Comparison of ENCODE assay signal across 8 mouse cellular contexts in genomic region chr5:122114176-122114575, GRCm38 (mm10). TPM values are rescaled to one million over a fixed set of nuclear protein-coding genes. Genes with fewer than 3 reads are reported as not detected.
A peak's percentile ranks its signal among the peaks of the same experiment; 100 is the strongest.
DNase-seq lines count a peak whose midpoint lies in the region; ATAC-seq and TF ChIP-seq lines count a peak whose summit lies in the region.

No protein-coding gene starts in this region.

- peaks cover 4% of the 10 kb centered on the region; the same call in 1 of the 2 replicates for H3K9me3 ChIP-seq in forebrain, embryonic 10.5 days
- 0 out of 2 replicates have a peak, but pooled peaks cover 4% of the 10 kb centered on the region for H3K9me3 ChIP-seq in forebrain, embryonic 12.5 days

- 0 out of 2 replicates have a peak, but pooled peaks cover 9% of the 10 kb centered on the region for H3K27me3 ChIP-seq in forebrain, embryonic 10.5 days (ENCODE audit: poor library complexity, severe bottlenecking)
- H3K27me3 ChIP-seq in forebrain, embryonic 12.5 days: 0 out of 2 replicates have a peak, but pooled peaks cover 9% of the 10 kb centered on the region

- WGBS in forebrain, embryonic 10.5 days: 4% methylated on average over 2 of the region's 2 CpGs
- 1% methylated on average over 2 of the region's 2 CpGs for WGBS in forebrain, embryonic 12.5 days

- H3K4me2 ChIP-seq in forebrain, embryonic 12.5 days: no peak overlapping the region

- no peaks in the 10 kb centered on the region for H3K36me3 ChIP-seq in forebrain, embryonic 10.5 days (replicated peaks)
- H3K36me3 ChIP-seq in forebrain, embryonic 12.5 days (replicated peaks): no peaks in the 10 kb centered on the region

- H3K27ac ChIP-seq in forebrain, embryonic 10.5 days: no peak overlapping the region
- H3K27ac ChIP-seq in forebrain, embryonic 12.5 days: no peak overlapping the region
- no peak overlapping the region for H3K27ac ChIP-seq in cortical plate, adult 2 months (ENCODE audit: insufficient read depth, low read length)

- peak; percentile 73 for DNase-seq in forebrain, embryonic 10.5 days (ENCODE audit: extremely low spot score, low spot score)
- peak; percentile 38 for DNase-seq in urinary bladder, postnatal 14 days (ENCODE audit: low spot score)
- DNase-seq in urinary bladder, adult 2 months (ENCODE audit: low spot score): no peak
- DNase-seq in kidney, adult 8-10 months: peak; percentile 18 to 52
- DNase-seq in lung, postnatal 10 days: peak; percentile 76
- DNase-seq in spleen, postnatal 36 days (ENCODE audit: low spot score in 2 of 2): peak; percentile 36 to 44

- no peak for TF ChIP-seq POLR2A in cortical plate, adult 2 months (IDR thresholded peaks at IDR 0.05; ENCODE audit: extremely low read depth, insufficient read depth, low read length)

- H3K4me1 ChIP-seq in forebrain, embryonic 10.5 days: peaks cover 10% of the 10 kb centered on the region
- no peaks in the 10 kb centered on the region for H3K4me1 ChIP-seq in forebrain, embryonic 12.5 days
- H3K4me1 ChIP-seq in cortical plate, adult 2 months (ENCODE audit: control insufficient read depth, insufficient read depth, low read length): no peaks in the 10 kb centered on the region

- TF ChIP-seq CTCF in cortical plate, adult 2 months (IDR thresholded peaks at IDR 0.05; ENCODE audit: extremely low read depth, insufficient read depth, low read length): peak; percentile 97

- H3K9ac ChIP-seq in forebrain, embryonic 12.5 days: no peak overlapping the region

- H3K4me3 ChIP-seq in forebrain, embryonic 10.5 days: no peak overlapping the region
- H3K4me3 ChIP-seq in forebrain, embryonic 12.5 days (replicated peaks): no peak overlapping the region
- no peak overlapping the region for H3K4me3 ChIP-seq in cortical plate, adult 2 months (ENCODE audit: insufficient read depth, low read length)

- ATAC-seq in forebrain, embryonic 12.5 days (ENCODE audit: low FRiP score): no peak

RNA-seq across cellular contexts. Expression of gene Myl2, which starts 13.4 kb away (rescaled TPM):
- not detected in 2 replicates for polyA plus RNA-seq in forebrain, embryonic 10.5 days (2016; fragmentation: Nextera tagmentation; extraction: Ambion mirVana)
- polyA plus RNA-seq in forebrain, embryonic 12.5 days (2016; fragmentation: Nextera tagmentation; extraction: Ambion mirVana): 1.5 and 2.5 TPM in 2 replicates
- not detected in 2 replicates for polyA plus RNA-seq in urinary bladder, adult 2 months (2012; rRNA removed)
- polyA plus RNA-seq in cortical plate, adult 2 months (2012; rRNA removed): 2.3 and 2.4 TPM in 2 replicates

RNA-seq across cellular contexts. Expression of gene Ccdc63, which starts 26.4 kb away (rescaled TPM):
- polyA plus RNA-seq in forebrain, embryonic 10.5 days (2016; fragmentation: Nextera tagmentation; extraction: Ambion mirVana): not detected in 2 replicates
- polyA plus RNA-seq in forebrain, embryonic 12.5 days (2016; fragmentation: Nextera tagmentation; extraction: Ambion mirVana): not detected in 2 replicates
- 0.18 and 0.19 TPM in 2 replicates for polyA plus RNA-seq in urinary bladder, adult 2 months (2012; rRNA removed)
- 0.17 and 0.44 TPM in 2 replicates for polyA plus RNA-seq in cortical plate, adult 2 months (2012; rRNA removed)

RNA-seq across cellular contexts. Expression of gene Ppp1cc, which starts 43.9 kb away (rescaled TPM):
- 337 and 341 TPM in 2 replicates for polyA plus RNA-seq in forebrain, embryonic 10.5 days (2016; fragmentation: Nextera tagmentation; extraction: Ambion mirVana)
- 324 and 337 TPM in 2 replicates for polyA plus RNA-seq in forebrain, embryonic 12.5 days (2016; fragmentation: Nextera tagmentation; extraction: Ambion mirVana)
- 167 and 172 TPM in 2 replicates for polyA plus RNA-seq in urinary bladder, adult 2 months (2012; rRNA removed)
- polyA plus RNA-seq in cortical plate, adult 2 months (2012; rRNA removed): 186 and 195 TPM in 2 replicates
